Mouse (Mus musculus) liver, postnatal 0 days (tissue): ENCODE measurements around the gene Pop4. TPM values are rescaled to one million over a fixed set of nuclear protein-coding genes. Genes with fewer than 3 reads are reported as not detected.

Source experiments
- ATAC-seq: fragments of 200-750 bp; cut with Nextera tagmentation; 2 replicates; pipeline ENCODE4 v1.8.0; 2017; ENCODE audit warnings: mild to moderate bottlenecking, moderate library complexity
- DNase-seq: peaks from one replicate; pipeline ENCODE4 v3.0.0-alpha.2; 2016
- H3K27ac ChIP-seq: fragments of 300-500 bp; sonication (generic); 2 replicates; pipeline ENCODE4 v1.5.1; 2014; ENCODE audit warnings: antibody characterized with exemption, moderate library complexity, mild to moderate bottlenecking, low read depth
- H3K27me3 ChIP-seq: fragments of 300-500 bp; sonication (generic); 2 replicates; pipeline ENCODE4 v1.6.1; 2014; ENCODE audit warnings: low read length, control low read depth, mixed read lengths; ENCODE audit not compliant: insufficient read depth
- H3K36me3 ChIP-seq: fragments of 300-500 bp; sonication (generic); replicated peaks from 2 replicates; pipeline ENCODE4 v1.6.1; 2014; ENCODE audit warnings: mild to moderate bottlenecking, control low read depth, low read length, moderate library complexity, mixed read lengths; ENCODE audit not compliant: insufficient read depth
- H3K4me1 ChIP-seq: fragments of 300-500 bp; sonication (generic); 2 replicates; pipeline ENCODE4 v1.6.1; 2014; ENCODE audit warnings: antibody characterized with exemption, mild to moderate bottlenecking, control low read depth; ENCODE audit not compliant: insufficient read depth
- H3K4me2 ChIP-seq: fragments of 300-500 bp; sonication (generic); 2 replicates; pipeline ENCODE4 v1.6.1; 2014; ENCODE audit warnings: low read depth, mild to moderate bottlenecking, low read length, moderate library complexity, mixed read lengths
- H3K4me3 ChIP-seq: fragments of 300-500 bp; sonication (generic); 2 replicates; pipeline ENCODE4 v1.5.1; 2014; ENCODE audit warnings: low read depth, low read length
- H3K9ac ChIP-seq: fragments of 300-500 bp; sonication (generic); replicated peaks from 2 replicates; pipeline ENCODE4 v1.6.1; 2014; ENCODE audit warnings: mild to moderate bottlenecking, moderate library complexity
- H3K9me3 ChIP-seq: fragments of 300-500 bp; sonication (generic); 2 replicates; pipeline ENCODE4 v1.6.1; 2016; ENCODE audit warnings: mild to moderate bottlenecking, control low read depth, low read length, mixed read lengths
- CTCF ChIP-seq: sonication (generic); IDR thresholded peaks from 2 replicates; pipeline ENCODE4 v1.5.1; 2016; ENCODE audit warnings: antibody characterized with exemption, low read depth
- EP300 ChIP-seq: IDR thresholded peaks from 2 replicates; pipeline ENCODE4 v1.6.1; 2016; ENCODE audit warnings: antibody characterized with exemption, low read depth, mild to moderate bottlenecking
- WGBS: fragments of 180-500 bp; shearing (Covaris S2); extraction: QIAGEN DNeasy Blood & Tissue Kit; methylation state at CpG from one replicate; pipeline ENCODE4 v1.1.7; 2014; ENCODE audit not compliant: insufficient replicate concordance; 5-methylcytosine and 5-hydroxymethylcytosine counted together
- polyA plus RNA-seq: library from polyadenylated mRNA; unstranded; fragments of >200 nt; fragmentation: Nextera tagmentation; extraction: Ambion mirVana; gene quantifications from 2 replicates; pipeline ENCODE4 v1.2.1, GENCODE M21; 2015

Gene Pop4
- polyA plus RNA-seq, 1 experiment from 2014 or later: 10.7 TPM

DNA sequence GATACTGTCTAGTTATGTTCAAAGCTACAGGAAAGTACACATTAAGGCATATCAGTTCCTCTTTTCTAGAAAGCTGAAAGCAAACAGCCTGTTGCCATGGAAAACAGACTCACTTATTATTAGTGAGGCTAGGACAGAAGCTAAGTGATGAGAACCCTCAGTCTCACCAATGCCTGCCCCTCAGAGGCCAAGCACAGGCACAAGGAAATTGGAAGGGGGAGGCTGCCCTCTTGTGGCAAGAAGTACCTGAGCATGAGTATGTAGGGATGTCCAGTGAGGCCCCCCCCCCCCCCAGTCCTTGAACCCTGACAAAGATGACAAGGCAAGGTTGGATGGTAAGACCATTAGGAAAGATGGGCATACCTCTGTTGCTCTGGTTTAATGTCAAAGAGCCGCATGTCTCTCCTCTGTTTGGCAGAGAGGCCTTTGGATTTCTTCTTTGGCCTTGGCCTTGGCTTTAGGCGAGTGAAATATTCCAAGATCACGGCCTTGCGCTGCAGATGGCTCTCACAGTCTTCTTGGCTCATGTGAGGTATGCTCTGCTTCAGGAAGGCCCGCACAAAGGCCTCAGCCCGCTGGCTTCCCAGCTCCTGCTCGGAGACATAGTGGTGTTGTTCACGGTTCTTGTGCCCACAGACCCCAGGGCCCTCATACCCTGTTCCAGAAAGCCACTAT is 4.1 kb downstream of the Pop4 start:
- no peak overlapping the region for H3K4me3 ChIP-seq
- DNase-seq (peak; percentile 53), ATAC-seq (no peak)
- peaks cover 43% of the 10 kb centered on the region for H3K36me3 ChIP-seq
- WGBS: 83% methylated on average over 8 of the region's 8 CpGs
- H3K9ac ChIP-seq: no peak overlapping the region
- H3K4me1 ChIP-seq: peaks cover 13% of the 10 kb centered on the region
- H3K27ac ChIP-seq: no peak overlapping the region
- H3K27me3 ChIP-seq: no peaks in the 10 kb centered on the region
- TF ChIP-seq EP300: no peak
- TF ChIP-seq CTCF: peak; percentile 64
- no peak overlapping the region for H3K4me2 ChIP-seq
- H3K9me3 ChIP-seq: no peaks in the 10 kb centered on the region

DNA sequence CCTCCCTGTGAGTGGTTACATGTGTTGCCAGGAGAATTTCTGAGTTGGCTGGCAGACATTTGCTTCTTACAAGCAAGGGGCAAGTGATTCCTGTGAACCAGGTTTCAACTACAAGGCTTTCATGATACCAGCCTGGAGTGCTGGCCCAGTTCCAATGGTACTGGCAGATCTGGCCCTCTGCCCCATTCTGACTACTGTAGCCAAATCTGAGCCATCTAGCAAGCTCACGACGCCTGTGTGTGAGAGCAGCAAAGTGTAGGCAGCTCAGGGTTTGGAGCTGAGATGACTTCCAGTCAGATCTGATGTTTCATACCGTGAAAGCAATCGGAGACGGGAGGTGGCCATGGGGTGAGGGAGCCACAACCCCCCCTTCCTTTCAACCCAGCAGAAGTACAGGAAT is 8.8 kb downstream of the Pop4 start:
- WGBS: 75% methylated on average over 5 of the region's 5 CpGs
- H3K9me3 ChIP-seq: no peaks in the 10 kb centered on the region
- no peaks in the 10 kb centered on the region for H3K27me3 ChIP-seq
- H3K9ac ChIP-seq: no peak overlapping the region
- no peaks in the 10 kb centered on the region for H3K4me1 ChIP-seq
- peaks cover 47% of the 10 kb centered on the region for H3K36me3 ChIP-seq
- TF ChIP-seq CTCF (no peak), EP300 (no peak)
- peak; percentile 25 for DNase-seq
- no peak overlapping the region for H3K4me2 ChIP-seq
- no peak overlapping the region for H3K4me3 ChIP-seq
- H3K27ac ChIP-seq: no peak overlapping the region
- ATAC-seq: no peak

DNA sequence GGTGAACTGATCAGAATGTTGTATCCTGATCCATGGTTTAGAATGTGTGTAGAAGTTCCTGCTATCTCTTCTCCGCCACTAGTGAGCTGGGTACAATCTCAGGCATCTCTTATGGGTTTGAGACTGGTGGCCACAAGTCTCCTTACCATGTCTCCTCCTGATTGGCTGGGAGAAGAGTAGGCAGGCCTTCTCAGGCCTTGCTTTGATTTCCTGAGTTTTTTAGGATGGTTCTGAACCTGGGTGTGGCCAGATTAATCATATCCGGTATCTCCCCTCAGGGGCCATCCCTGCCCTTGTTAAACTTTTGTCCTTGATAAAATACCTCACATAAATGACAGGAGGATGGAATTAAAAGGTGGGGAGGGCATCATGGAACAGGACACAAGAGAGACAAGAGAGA is 11.6 kb downstream of the Pop4 start:
- Histone ChIP-seq H3K9ac (no peak overlapping the region), H3K27me3 (no peaks in the 10 kb centered on the region), H3K36me3 (peaks cover 27% of the 10 kb centered on the region), H3K27ac (no peak overlapping the region), H3K4me2 (no peak overlapping the region), H3K9me3 (no peaks in the 10 kb centered on the region), H3K4me3 (no peak overlapping the region), H3K4me1 (no peaks in the 10 kb centered on the region)
- no peak for TF ChIP-seq EP300
- ATAC-seq: no peak
- 76% methylated on average over 2 of the region's 2 CpGs for WGBS
- no peak for DNase-seq

DNA sequence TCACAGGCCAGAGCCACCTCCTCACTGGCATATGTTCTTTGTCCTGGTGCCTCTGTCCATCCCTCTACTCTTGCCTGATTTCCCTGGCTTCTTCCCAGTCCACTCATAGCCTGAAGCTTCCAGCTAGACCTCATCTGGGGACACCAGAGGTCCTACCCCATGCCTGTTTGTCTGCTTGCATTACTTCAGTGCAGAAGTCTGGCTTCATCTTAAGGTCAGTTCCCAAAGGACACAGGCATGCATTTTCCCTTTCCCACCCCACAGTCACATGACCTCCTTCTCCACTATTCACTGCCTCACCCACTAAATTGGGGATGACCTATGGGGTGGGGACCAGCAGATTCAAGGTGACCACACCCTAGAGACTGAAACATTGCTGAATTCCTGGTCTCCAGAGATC is 17.8 kb downstream of the Pop4 start:
- Histone ChIP-seq H3K9ac (no peak overlapping the region), H3K9me3 (no peaks in the 10 kb centered on the region), H3K4me2 (no peak overlapping the region), H3K4me1 (no peaks in the 10 kb centered on the region), H3K36me3 (no peaks in the 10 kb centered on the region), H3K4me3 (no peak overlapping the region), H3K27ac (no peak overlapping the region), H3K27me3 (no peaks in the 10 kb centered on the region)
- ATAC-seq (no peak), DNase-seq (no peak)
- no peak for TF ChIP-seq CTCF

DNA sequence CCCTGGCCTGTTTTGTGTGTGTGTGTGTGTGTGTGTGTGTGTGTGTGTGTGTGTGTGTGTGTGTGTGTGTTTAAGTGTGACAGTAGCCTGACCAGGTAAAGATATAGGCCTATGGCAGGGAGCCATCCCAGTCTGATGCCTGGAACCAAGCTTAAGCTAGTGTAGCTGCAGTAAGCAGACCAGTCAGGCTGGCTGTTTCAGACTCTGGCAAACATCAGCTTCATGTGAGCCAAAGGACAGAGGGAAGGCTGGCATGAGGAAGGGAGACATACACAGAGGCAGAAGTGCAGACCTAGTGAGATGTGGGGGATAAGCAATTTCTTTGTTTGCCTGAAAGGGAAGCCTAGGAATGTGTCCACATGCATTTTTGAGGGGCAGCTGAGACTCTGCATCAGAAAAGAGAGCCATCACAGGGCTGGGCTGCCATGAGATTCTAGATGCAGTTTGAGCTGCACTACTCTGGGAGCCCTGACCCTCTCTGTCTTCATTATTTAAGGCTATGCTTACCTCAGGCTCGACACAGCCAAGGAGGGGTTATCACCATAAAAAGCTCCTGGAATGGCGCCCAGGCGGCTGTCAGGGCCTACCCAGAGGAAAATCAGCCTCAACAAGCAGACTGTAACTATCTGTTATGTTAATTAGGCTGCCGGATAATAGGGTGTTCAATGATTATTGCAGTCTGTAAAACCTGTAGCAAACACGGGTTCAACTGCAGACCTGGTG is 19.6 kb downstream of the Pop4 start:
- Histone ChIP-seq H3K9me3 (no peaks in the 10 kb centered on the region), H3K4me3 (no peak overlapping the region), H3K4me2 (no peak overlapping the region), H3K9ac (no peak overlapping the region), H3K27ac (no peak overlapping the region), H3K4me1 (no peaks in the 10 kb centered on the region), H3K36me3 (no peaks in the 10 kb centered on the region), H3K27me3 (no peaks in the 10 kb centered on the region)
- 49% methylated on average over 5 of the region's 5 CpGs for WGBS
- no peak for DNase-seq
- ATAC-seq: no peak
- no peak for TF ChIP-seq EP300
- no peak for TF ChIP-seq CTCF

DNA sequence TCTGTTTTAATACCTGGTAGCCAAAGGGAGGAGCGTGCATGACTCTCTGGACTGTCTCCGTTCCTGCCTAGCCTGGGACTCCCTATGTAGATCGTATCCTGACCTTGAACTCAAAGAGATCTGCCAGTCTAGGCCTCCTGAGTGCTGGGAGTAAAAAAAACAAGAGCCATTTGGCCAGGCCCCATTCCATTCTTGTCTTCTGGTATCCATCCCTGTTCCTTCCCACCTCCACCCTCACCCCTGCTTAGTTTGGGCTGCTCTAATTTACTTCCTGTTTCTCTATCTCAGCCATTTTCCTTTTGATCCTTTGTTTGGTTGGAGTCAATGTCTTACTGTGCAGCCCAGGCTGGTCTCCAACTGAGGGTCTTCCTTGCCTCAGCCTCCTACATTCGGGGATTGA is 28.8 kb downstream of the Pop4 start:
- Histone ChIP-seq H3K9me3 (no peaks in the 10 kb centered on the region), H3K36me3 (no peaks in the 10 kb centered on the region), H3K4me1 (no peaks in the 10 kb centered on the region), H3K4me2 (no peak overlapping the region), H3K4me3 (no peak overlapping the region), H3K27ac (no peak overlapping the region), H3K27me3 (no peaks in the 10 kb centered on the region), H3K9ac (no peak overlapping the region)
- ATAC-seq (no peak), DNase-seq (no peak)
- no peak for TF ChIP-seq EP300
- no peak for TF ChIP-seq CTCF
- 75% methylated on average over 4 of the region's 4 CpGs for WGBS
